Mouse (Mus musculus): Measurements from ENCODE around the gene Dnal1. TPM values are rescaled to one million over a fixed set of nuclear protein-coding genes. Genes with fewer than 3 reads are reported as not detected.
A peak's percentile ranks its signal among the peaks of the same experiment; 100 is the strongest.

The Dnal1 gene
- polyA plus RNA-seq, 1 experiment from 2014 or later = 23.6 TPM

- CTCF ChIA-PET = interaction anchor here (0.8 kb wide), 1 partner anchor 9 kb away, joined by 3 read pairs; no protein-coding TSS in a partner anchor
These were observed 78.8 kb downstream of the Dnal1 start for GRCm38 (mm10) chr12:84192741-84193641.

GRCm38 (mm10) chr12:84193642-84194399 is 79.7 kb downstream of the Dnal1 start:
- POLR2A ChIA-PET = interaction anchor here (0.6 to 1.7 kb wide), 5 partner anchors 14 to 23 kb away, joined by 3 to 8 read pairs (median 6); no protein-coding TSS in a partner anchor
- CTCF ChIA-PET = interaction anchor here (0.8 kb wide), 1 partner anchor 10 kb away, joined by 3 read pairs; no protein-coding TSS in a partner anchor
- DNase-seq (ENCODE audit: low read depth, low spot score) (no peak), ATAC-seq (peak; percentile 77)
- TF ChIP-seq CTCF (IDR thresholded peaks at IDR 0.05) = no peak
- H3K27me3 ChIP-seq = no peaks in the 10 kb centered on the region
- in situ Hi-C loops (cut with MboI; ENCODE audit: low pct_unique_long_range_greater_than_20kb) = no loop called here

More at GRCm38 (mm10) chr12:84192741-84193641, 78.8 kb downstream of the Dnal1 start:
- TF ChIP-seq CTCF (IDR thresholded peaks at IDR 0.05) = no peak
- no peaks in the 10 kb centered on the region for H3K27me3 ChIP-seq
- POLR2A ChIA-PET = interaction anchor here (0.6 to 1.7 kb wide), 5 partner anchors 12 to 29 kb away, joined by 4 to 8 read pairs (median 6); partner anchors contain the start of gene Elmsan1
- ATAC-seq = peak; percentile 1
- DNase-seq (ENCODE audit: low read depth, low spot score) = no peak
- in situ Hi-C loops (cut with MboI; ENCODE audit: low pct_unique_long_range_greater_than_20kb) = no loop called here

DNA sequence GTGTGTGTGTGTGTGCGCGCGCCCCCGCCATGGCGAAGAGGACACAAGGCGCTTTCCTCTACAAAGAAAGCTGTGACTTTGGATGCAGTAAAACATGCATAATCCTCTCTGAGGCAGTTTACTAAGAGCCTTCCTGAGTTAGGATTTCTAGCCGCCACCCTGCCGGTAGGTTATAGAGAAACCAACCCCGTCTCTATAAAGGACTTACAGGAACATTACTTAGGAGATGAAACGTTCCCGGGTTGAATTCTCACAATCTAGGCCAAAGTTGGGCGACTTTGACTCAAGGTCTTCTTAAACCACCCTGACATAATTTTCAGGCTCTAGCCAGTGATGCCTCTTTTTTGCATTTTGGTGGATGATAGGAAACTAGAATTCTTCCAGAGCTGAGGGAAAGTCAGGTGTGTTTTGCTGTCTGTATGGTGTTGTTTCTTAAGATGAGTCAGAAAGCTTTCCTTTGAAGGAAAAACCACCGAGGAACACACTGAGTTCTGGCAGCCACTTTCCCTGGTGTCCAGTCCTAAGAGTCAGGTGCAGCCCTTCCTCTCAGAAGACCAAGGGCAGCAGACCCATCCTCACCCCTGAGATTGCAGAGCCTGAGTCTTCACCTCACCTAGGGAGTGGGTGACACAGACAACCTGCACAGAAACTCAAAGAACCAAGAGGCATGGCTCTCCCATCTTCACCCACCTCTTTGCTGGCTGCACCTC is 80.4 kb downstream of the Dnal1 start:
- POLR2A ChIA-PET = interaction anchor here (0.6 to 1.7 kb wide), 4 partner anchors 15 to 23 kb away, joined by 3 to 8 read pairs (median 5); no protein-coding TSS in a partner anchor
- no peak for TF ChIP-seq CTCF (IDR thresholded peaks at IDR 0.05)
- CTCF ChIA-PET = interaction anchor here (0.8 kb wide), 1 partner anchor 11 kb away, joined by 3 read pairs; no protein-coding TSS in a partner anchor
- DNase-seq (ENCODE audit: low read depth, low spot score) (no peak), ATAC-seq (no peak)
- in situ Hi-C loops (cut with MboI; ENCODE audit: low pct_unique_long_range_greater_than_20kb) = no loop called here
- no peaks in the 10 kb centered on the region for H3K27me3 ChIP-seq

GRCm38 (mm10) chr12:84195195-84195594 is 81.0 kb downstream of the Dnal1 start:
- ChIA-PET CTCF (no interaction called here), POLR2A (interaction anchor here (1.4 to 1.7 kb wide), 2 partner anchors 15 to 22 kb away, joined by 4 to 8 read pairs; no protein-coding TSS in a partner anchor)
- in situ Hi-C loops (cut with MboI; ENCODE audit: low pct_unique_long_range_greater_than_20kb) = no loop called here
- ATAC-seq (no peak), DNase-seq (ENCODE audit: low read depth, low spot score) (no peak)
- no peak for TF ChIP-seq CTCF (IDR thresholded peaks at IDR 0.05)
- no peaks in the 10 kb centered on the region for H3K27me3 ChIP-seq

Other genes with a start within 250 kb of the Dnal1 start
- gene Numb, start 192.4 kb upstream of the Dnal1 start, polyA plus RNA-seq (2021) = 30.9 TPM
- gene Riox1, start 163.8 kb upstream of the Dnal1 start, polyA plus RNA-seq (2021) = 12.4 TPM
- not detected for gene Heatr4, start 129.5 kb upstream of the Dnal1 start, polyA plus RNA-seq (2021)
- gene Acot2, start 126.5 kb upstream of the Dnal1 start, polyA plus RNA-seq (2021) = 33.7 TPM
- 35.0 TPM for gene Acot1, start 104.9 kb upstream of the Dnal1 start, polyA plus RNA-seq (2021)
- gene Acot4, start 76.0 kb upstream of the Dnal1 start, polyA plus RNA-seq (2021) = 0.33 TPM
- gene Gm49366, start 75.4 kb upstream of the Dnal1 start, polyA plus RNA-seq (2021) = not detected
- 1.6 TPM for gene Acot3, start 62.2 kb upstream of the Dnal1 start, polyA plus RNA-seq (2021)
- 1.1 TPM for gene Acot5, start 45.0 kb upstream of the Dnal1 start, polyA plus RNA-seq (2021)
- gene Acot6, start 13.7 kb upstream of the Dnal1 start, polyA plus RNA-seq (2021) = 0.09 TPM
- gene Pnma1, start 34.1 kb downstream of the Dnal1 start, polyA plus RNA-seq (2021) = 1.2 TPM
- 16.0 TPM for gene Elmsan1, start 104.5 kb downstream of the Dnal1 start, polyA plus RNA-seq (2021)
- 39.1 TPM for gene Ptgr2, start 170.9 kb downstream of the Dnal1 start, polyA plus RNA-seq (2021)
- gene Zfp410, start 202.5 kb downstream of the Dnal1 start, polyA plus RNA-seq (2021) = 37.0 TPM
- gene Coq6, start 247.3 kb downstream of the Dnal1 start, polyA plus RNA-seq (2021) = 44.5 TPM
- gene Fam161b, start 247.5 kb downstream of the Dnal1 start, polyA plus RNA-seq (2021) = 5.5 TPM